Mouse (Mus musculus): ENCODE data around the gene Nav2.

Gene Nav2

GRCm38 (mm10) chr7:49521349-49521748 is 612.8 kb downstream of the Nav2 start:
- 40% methylated on average over 4 of the region's 4 CpGs for WGBS

- WGBS = 38% methylated on average over 9 of the region's 9 CpGs
Observed at GRCm38 (mm10) chr7:49521976-49522375, 613.5 kb downstream of the Nav2 start.

GRCm38 (mm10) chr7:49522411-49523114 is 614.0 kb downstream of the Nav2 start:
- 27% methylated on average over 24 of the region's 24 CpGs for WGBS

GRCm38 (mm10) chr7:49523115-49523445 is 614.6 kb downstream of the Nav2 start:
- 53% methylated on average over 4 of the region's 4 CpGs for whole genome bisulfite sequencing

- 48% methylated on average over 5 of the region's 5 CpGs for WGBS
Observed at GRCm38 (mm10) chr7:49523729-49524128, 615.2 kb downstream of the Nav2 start.

GRCm38 (mm10) chr7:49525348-49526100 is 617.0 kb downstream of the Nav2 start:
- WGBS = 64% methylated on average over 11 of the region's 11 CpGs

GRCm38 (mm10) chr7:49526101-49526499 is 617.6 kb downstream of the Nav2 start:
- WGBS = 66% methylated on average over 4 of the region's 4 CpGs

GRCm38 (mm10) chr7:49527495-49527894 is 619.0 kb downstream of the Nav2 start:
- WGBS = 47% methylated on average over 4 of the region's 4 CpGs

GRCm38 (mm10) chr7:49527925-49528324 is 619.4 kb downstream of the Nav2 start:
- WGBS = 41% methylated on average over 4 of the region's 4 CpGs

DNA sequence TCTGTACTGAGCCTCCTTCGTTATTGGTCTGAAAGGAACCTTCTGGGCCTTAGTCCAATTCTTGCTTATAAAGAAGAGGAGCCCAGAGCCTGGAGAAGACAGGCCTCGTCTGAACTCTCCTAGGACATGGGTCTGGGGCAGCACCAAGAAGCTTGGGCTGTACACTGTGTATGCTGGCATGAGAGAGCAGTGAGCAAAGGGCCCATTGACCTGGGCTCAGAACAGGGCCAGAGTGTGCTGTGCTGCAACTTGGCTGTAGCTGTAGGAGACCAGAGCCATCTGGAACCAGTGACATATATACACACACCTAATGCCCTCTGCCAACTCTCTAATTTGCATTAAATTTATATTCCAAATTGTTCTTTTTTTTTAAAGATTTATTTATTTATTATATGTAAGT is 621.0 kb downstream of the Nav2 start:
- WGBS = 31% methylated on average over 2 of the region's 2 CpGs

GRCm38 (mm10) chr7:49533571-49533970 is 625.1 kb downstream of the Nav2 start:
- WGBS = 76% methylated on average over 8 of the region's 8 CpGs

DNA sequence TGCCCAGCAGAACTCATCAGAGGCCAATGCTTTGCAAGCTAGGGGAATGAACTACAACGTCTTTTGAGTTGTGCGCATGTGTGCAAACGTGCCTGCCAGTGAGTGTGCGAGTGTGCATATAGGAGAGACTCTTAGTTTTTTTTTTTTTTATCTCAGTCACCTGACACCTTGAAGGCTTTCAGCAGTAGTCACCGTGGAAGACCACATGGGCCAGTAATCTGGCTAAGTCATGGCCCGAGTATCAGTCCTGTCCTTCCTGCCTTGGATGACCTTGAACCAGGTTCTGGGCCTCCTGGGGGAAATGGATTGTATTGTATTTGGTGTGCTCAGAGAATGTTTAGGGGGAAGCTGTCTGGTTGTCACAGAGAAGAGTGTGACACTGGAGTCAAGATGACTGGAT is 625.7 kb downstream of the Nav2 start:
- WGBS = 80% methylated on average over 6 of the region's 6 CpGs

DNA sequence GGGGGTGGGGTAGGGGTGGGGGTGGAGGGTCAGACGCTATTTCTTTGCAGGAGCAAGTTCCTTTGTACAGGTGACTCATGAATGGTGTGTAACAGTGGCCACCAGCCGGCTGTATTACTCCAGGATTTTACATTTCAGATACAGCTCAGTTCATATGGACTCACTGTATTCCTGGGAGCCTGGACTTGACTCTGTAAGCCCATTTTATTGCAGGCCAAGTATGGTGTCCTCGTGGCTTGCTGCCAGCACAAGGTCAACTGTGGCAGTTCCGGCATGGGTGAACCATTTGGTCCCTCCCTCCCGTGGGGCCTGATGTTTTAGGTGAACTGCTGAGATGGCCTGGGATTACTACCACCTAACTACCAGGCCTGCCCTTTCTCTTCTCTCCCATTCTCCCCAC is 629.8 kb downstream of the Nav2 start:
- WGBS = 82% methylated on average over 5 of the region's 5 CpGs

- 64% methylated on average over 9 of the region's 9 CpGs for WGBS
Observed at GRCm38 (mm10) chr7:49540181-49540580, 631.7 kb downstream of the Nav2 start.

DNA sequence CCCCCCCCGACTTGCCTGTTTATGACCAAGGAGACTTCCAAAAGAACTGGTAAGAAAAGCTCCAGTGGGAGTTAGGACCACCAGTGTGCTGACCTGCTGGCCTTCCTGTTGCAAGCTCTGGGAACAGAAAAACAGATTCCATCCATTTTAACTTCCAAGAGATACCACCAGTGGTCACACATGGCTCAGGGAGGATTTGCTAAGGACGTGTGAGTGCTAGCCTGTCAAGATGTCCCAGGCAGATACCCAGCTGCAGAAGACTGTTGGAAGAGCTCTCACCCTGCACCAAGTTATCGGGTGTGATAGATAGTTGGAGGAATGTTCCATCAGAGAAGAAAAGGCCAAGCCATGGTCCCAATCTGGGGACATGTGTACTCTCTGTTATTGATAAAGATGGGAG is 633.6 kb downstream of the Nav2 start:
- 82% methylated on average over 3 of the region's 3 CpGs for WGBS

DNA sequence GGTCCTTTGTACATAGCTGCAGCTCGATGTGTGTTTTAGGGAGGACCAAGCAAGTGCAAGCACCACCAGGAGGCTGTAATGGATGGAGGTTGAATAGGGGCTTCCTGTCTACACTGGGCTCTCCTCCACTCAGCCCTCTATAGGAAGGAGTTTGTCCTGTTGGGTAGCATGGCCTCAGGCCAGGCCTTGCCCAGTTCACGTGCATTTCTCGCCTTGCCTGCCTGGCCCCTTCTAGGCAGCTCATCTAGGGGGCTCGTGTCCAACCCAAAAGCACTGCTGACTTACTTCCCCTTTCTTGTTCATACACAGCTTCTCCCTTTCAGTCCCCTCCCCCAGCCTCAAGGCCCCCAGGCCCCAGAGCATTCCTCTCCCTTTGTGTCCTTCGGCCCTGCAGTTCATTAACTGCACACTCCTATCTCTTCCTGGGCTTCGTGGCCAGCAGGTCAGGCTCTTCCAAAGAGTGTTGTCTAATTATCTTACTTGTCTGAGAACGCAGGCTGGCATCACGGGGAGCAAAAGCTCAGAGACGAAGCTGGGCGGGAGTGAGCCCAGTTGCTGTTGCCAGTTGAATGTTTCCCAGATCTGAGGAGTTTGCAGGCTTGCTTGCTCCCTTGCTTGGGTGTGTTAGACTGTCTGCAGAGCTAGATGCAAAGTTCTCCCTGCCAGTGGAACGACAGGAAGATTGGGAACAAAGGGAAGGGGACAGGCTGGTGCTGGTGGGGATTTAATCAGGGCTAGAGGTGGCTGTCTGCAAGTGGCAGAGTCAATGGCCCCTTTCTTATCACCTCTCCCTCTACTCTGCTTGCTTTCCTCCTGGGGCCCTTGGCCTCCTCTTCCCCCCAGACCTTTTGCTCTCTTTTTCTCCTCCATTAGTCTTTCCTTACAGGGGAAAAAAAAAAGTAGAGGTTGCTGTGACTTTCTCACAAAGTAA is 636.5 kb downstream of the Nav2 start:
- 37% methylated on average over 11 of the region's 11 CpGs for WGBS

- 60% methylated on average over 15 of the region's 15 CpGs for WGBS
Observed at GRCm38 (mm10) chr7:49545706-49546097, 637.2 kb downstream of the Nav2 start.

DNA sequence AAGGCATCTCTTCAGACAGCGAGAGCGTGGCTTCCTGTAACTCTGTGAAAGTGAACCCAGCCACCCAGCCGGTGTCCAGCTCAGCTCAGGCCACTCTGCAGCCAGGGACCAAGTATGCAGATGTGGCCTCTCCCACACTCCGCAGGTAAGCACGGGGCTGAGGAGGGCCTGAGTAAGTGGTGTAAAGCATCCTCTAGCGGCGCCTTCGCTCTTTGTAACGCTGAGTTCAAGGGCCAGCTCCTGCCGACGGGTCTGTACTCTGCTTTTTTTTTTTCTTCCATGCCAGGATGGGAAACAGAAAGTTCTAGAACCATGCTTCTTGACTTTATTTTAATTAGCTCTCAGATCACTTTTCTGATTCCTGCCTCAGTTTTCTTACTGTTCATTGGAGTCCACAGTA is 639.9 kb downstream of the Nav2 start:
- 90% methylated on average over 11 of the region's 11 CpGs for WGBS

DNA sequence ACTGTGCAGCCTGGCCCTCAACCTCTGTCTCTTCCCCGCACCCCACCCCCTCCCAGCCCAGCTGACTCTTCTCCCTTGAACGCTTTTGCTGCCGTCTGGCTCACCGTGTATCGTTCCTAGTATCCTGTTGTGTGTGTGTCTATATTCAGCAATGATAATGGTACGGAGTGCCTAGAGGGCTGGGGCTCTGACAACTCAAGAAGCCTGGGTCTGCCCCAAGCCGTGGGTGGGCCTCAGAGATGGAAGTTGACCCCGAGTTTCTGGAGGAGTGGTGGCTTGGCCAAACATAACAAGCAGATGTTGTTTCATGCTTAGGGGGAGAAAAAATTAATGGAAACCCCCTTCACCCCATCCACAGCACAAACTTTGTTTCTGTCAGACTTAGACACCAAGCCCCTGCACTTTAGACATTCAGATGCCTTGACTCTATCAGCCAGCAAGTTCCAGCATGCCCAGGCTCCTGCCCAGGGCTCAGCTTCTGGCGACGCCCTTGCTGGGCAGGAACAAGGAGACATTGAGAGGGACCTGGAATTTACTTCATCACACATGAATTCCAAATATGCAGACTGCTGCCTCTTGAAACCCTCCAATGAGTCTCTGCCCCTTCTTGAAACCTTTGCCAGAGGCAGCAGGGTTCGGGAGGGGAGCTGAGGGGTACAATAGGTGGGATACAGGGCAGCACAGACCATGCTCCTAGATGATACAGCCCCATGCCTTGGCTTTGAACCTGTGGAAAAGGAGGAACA is 644.9 kb downstream of the Nav2 start:
- WGBS = 37% methylated on average over 11 of the region's 11 CpGs

- WGBS = 31% methylated on average over 12 of the region's 12 CpGs
Observed at GRCm38 (mm10) chr7:49558240-49558640, 649.7 kb downstream of the Nav2 start.

GRCm38 (mm10) chr7:49558895-49559294 is 650.4 kb downstream of the Nav2 start:
- WGBS = 51% methylated on average over 5 of the region's 5 CpGs

DNA sequence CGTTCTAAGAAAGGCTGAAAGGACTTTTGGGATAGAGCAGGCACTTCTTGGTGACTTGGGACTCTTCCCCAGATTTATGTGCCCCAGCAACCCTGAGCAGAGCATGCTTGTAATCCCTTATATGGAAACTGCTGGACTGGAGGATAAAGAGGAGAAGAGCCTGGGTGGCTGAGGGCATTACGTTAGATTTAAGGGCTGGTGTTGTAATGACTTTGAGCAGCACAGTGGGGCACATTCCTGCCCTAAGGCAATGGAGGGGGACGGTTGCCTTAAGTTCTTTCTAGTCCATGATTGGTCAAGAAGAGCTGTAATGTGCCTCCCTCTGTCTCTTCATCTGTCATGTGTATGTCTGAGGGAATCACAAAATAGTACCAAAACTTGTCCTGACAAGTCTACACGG is 651.5 kb downstream of the Nav2 start:
- 66% methylated on average over 4 of the region's 4 CpGs for WGBS
